Mouse (Mus musculus) cerebellum, adult 9-11 months (tissue): Measurements from ENCODE around the gene Gm10392.
A peak's percentile ranks its signal among the peaks of the same experiment; 100 is the strongest.

ENCODE experiments used
- DNase-seq: peaks from one replicate; pipeline ENCODE4 v3.0.0; 2022

The Gm10392 gene

DNA sequence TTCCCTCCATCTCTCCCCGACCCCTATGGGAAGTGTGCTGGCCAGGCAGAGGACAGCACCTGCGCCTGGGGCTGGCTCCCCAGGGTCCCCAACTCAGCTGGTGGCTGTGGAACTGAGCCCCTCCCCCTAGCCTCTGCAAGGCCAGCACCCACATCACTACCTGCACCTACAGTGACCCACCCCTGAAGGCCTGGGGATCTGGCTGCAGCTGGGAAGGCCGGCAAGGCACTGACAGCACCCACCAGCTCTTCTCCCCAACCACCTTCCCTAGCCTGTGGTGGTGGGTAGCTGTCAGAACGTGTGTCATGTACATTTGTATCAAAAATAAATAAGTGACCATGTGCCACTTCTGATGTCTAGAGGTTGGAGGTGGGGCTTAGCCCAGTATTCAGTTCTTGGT is 11.6 kb downstream of the Gm10392 start:
- DNase-seq, result peak; percentile 55

DNA sequence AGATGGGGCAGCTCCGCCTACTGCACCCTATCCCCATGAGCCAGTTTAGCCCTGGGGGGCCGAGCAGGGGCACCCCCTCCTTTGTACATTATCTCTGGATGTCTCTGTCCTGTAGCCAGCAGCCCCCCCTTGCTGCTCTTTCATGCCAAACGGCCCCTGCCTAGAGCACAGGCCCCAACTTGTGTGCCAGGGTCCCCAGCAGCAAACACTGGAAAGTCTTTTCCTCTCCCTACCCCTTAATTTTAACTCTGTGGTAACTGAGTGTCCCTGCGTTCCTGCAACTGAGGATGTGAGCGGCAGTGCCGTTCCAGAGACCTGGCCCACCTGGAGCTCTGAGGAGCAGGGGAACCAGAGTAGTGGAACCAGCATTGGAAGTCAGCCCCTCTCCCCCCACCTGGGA is 12.1 kb downstream of the Gm10392 start:
- no peak for DNase-seq

DNA sequence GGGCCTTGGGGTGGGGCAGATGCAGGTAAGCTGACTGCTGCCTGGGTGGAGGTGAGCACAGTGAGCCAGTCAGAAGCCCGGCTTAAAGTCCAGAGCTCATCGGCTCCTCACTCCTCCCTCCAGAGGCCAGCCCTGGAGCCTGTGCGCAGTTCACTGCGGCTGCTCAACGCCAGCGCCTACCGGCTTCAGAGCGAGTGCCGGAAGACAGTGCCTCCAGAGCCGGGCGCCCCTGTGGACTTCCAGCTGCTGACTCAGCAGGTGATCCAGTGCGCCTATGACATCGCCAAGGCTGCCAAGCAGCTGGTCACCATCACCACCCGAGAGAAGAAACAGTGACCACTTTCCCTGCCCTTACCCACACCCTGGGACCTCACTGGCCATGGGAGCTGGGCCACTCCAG is 12.7 kb downstream of the Gm10392 start:
- DNase-seq, result peak; percentile 46

DNA sequence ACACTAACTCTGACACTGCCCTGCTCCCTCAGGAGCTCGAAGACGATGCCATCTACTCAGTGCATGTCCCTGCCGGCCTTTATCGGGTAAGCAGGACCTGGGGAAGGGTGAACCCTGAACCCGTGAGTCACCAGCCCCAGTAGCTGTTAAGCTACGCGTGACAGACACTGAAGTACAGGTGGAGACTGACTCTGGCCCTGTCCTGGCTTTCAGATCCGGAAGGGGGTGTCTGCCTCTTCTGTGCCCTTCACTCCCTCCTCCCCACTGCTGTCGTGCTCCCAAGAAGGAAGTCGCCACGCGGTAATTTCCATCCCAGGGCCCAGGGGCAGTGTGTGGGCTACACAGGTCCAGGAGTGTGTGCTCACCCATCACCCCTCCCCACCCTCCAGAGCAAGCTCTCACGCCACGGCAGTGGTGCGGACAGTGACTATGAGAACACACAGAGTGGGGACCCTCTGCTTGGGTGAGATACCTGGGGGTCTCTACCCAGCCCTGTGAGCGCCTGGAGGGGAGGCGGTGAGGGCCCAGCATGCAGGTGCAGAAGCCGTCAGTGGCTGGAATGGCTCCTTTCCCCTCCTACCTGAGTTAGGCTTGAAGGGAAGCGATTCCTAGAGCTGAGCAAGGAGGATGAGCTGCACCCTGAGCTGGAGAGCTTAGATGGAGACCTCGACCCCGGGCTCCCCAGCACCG is 13.6 kb downstream of the Gm10392 start:
- peak; percentile 40 for DNase-seq

DNA sequence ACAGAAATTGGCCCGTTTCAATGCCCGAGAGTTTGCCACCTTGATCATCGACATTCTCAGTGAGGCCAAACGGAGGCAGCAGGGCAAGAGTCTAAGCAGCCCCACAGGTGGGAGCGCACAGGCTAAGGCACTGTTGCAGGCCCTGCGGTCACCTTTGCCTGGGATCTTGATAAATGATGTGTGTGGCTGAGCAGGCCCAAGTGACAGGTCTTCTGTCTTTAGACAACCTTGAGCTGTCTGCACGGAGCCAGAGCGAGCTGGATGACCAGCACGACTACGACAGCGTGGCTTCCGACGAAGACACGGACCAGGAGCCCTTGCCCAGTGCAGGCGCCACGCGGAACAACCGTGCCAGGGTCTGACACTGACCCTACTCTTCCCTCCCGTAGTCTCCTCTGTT is 14.6 kb downstream of the Gm10392 start:
- DNase-seq, result peak; percentile 33

DNA sequence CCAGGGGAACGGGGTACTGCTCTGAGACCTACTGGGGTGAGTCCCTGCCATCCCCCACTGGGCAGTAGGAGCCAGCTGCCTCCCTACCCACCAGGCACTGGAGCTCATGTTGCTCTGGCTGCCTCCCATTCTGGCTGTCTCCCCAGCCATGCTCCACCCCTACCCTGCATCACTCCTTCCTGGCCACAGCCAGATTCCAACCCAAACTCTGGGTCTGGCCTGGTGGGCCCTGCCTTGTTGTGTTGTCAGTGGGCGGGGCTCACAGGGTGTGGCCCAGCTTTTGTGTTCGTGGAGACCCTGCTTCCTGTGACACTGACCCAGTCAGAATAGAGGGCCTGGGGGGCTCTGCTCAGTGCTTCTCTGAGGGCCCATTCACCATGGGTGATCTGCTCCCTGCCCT is 15.5 kb downstream of the Gm10392 start:
- no peak for DNase-seq

DNA sequence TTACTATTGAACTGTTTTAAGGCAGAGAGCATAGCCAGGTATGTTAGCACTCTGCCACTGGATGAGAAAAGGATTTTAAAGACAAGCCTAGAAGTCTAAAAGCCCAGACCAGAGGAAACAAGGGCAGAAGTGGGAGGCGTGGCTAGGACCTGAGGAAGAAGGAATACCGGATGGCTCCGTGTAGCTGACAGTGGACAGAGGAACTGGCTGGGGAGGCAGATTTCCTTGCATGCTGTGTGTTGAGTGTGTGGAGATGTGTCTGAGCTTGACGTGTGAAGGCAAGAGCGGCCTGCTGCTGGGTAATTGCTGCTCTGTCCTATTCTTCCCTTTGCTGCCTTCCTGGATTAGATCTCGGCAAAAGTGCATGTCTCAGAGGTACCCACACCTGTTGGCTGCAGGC is 16.5 kb downstream of the Gm10392 start:
- peak; percentile 32 for DNase-seq

DNA sequence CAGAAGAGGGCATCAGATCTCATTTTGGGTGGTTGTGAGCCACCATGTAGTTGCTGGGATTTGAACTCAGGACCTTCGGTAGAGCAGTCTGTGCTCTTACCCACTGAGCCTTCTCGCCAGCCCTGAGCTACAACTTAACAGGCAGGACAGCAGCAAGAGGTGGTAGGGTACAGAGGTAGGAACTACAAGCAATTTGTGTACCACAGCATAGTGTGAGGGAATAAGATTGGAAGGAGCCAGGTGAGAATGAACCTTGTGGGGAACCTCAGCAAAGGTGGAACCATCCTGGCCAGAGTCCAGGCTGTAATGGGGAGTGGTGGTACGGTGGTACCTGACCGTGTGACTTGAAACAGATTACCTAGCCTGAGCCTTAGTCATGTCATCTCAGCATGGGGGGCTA is 17.0 kb downstream of the Gm10392 start:
- peak; percentile 51 for DNase-seq

DNA sequence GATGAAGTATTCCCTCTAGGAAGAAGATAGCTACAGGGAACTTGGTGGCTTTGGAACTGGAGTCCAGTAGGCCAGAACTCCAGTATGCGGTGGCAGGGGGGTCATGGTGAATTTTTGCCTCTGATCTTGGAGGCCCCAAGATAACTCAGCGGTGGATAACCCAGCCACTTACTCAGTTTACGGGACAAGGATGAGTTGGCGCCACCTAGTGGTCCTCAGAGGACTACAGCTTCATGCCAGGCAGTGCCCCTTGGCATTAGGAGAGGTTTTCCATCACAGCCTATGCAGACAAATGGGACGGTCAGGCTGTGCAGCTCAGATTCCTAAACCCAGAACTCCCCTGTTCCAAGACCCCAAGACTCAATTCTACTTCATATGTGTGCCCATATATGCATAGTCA is 17.6 kb downstream of the Gm10392 start:
- DNase-seq, result peak; percentile 84

DNA sequence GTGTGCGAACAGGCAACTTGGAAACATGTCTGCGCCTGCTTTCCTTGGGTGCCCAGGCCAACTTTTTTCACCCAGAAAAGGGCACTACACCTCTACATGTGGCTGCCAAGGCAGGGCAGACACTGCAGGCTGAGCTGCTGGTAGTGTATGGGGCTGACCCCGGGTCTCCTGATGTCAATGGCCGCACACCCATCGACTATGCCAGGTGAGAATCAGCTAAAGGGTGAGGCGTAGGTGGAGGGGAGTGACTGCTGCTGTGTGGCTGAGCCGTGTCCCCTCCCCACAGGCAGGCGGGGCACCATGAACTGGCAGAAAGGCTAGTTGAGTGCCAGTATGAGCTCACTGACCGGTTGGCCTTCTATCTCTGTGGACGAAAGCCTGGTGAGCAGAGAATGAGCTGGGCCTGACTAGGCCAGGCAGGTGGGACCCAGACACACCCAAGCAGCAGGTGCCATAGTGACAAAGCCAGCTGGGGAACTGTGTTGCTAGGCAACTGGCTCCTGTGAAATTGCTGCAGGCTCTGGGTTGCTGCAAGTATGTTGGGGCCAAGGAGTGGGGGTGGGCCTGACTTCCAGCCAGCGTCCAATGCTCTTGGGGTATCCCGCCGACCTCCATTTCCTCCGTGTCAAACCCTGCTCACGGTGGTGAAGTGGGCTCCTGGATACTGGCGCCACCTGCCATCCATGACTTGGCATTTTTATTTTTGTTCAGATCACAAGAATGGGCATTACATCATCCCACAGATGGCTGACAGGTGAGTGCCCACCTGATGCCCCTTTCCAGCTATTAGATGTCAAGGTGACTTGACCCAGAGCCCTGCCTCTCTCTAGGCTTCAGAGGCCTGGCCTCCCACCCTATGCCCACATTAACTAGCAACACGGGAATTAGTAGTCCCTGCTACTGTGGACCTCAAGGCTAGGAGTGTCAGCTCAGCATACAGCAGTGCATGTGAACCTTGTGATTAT is 18.4 kb downstream of the Gm10392 start:
- peak; percentile 76 for DNase-seq

DNA sequence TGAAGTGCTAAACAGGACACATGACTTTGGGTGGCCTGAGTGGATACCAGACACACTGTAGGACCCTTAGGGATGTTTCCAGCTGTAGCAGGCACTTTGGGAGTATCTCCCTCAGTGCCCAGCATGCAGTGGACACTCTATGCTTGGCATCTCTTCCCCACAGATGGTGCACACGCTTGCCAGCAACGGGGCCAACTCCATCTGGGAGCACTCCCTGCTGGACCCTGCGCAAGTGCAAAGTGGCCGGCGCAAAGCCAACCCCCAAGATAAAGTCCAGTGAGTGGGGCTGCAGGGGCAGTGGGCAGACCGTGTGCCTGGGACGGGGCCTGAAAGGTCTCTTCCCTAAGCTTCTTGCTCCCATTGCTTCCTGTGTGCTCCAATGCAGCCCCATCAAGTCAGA is 19.6 kb downstream of the Gm10392 start:
- DNase-seq, result peak; percentile 89

DNA sequence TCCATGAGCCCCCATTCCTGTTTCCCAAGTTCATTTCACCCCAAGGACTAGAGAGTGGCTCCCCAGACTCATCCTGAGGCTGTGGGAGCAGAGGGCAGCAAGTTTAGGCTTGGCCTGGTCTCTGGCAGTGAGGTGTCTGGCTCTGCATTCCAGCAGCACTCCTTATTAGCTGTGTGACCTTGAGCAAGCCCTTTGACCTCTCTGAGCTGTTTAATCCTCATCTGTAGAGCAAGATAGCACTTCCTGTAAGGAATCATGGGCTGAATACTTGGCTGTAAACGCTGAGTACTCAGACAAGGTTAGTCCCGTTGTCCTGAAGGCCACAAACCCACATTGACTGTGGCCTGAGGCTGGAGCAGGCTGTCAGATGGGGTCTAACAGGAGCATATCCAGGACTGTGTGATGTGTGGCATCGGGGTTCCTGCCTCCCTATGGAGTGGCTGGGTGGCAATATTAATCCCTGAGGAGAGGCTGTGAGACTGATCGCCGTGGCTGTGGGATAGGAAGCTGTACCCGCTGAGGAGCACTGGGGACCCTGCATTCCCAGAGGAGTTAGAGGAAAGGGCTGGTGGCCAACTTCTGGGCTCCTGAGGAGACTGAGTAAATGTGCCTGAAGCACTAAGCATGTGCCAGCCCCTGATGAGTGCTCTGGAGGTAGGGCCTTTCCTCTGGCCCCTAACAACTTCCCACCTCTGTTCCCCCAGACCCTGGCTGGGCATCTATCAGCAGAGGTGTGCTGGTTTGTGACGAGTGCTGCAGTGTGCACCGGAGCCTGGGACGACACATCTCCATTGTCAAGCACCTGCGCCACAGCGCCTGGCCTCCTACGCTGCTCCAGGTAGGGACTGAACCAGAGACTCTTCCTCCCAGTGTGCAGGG is 20.5 kb downstream of the Gm10392 start:
- DNase-seq, result peak; percentile 66

DNA sequence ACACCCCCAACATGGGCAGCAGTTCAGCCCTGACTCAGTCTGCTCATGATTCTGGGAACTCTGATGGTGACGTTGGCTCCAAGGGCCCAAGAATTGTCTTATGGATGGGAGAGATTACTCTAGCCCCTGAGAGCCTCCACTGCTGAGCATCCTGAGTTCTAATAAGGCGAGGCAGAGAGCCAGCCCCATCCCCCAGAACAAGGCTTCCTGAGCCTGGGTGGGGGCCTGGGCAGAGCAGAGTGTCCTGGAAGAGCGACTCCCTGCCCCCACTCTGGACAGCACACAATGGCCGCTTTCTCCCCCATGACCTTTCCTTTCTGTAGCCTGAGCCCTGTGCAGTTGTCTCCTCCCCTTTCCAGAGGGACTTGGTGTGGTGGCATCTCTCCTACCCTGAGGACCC is 21.1 kb downstream of the Gm10392 start:
- DNase-seq, result no peak

DNA sequence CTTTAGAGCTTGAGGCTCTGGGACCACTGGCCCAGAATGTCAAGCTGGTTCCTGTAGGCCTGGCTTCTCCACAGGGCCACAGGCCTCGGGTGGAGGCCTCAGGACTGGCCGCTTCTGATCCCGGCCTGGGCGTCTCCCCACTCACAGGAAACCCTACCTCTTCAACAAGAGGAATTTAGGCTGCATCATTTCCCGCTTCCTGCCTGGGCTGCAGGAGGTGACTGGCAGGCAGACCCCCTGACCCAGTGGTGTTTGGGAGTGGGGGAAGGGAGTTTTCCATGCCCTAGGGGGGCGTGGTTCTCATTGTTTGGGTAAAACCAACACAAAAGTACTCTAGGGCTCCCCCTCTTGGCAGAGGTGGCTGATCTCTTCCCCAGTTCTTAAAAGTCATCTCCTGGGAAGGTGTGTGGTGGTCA is 21.6 kb downstream of the Gm10392 start:
- DNase-seq, result peak; percentile 70

DNA sequence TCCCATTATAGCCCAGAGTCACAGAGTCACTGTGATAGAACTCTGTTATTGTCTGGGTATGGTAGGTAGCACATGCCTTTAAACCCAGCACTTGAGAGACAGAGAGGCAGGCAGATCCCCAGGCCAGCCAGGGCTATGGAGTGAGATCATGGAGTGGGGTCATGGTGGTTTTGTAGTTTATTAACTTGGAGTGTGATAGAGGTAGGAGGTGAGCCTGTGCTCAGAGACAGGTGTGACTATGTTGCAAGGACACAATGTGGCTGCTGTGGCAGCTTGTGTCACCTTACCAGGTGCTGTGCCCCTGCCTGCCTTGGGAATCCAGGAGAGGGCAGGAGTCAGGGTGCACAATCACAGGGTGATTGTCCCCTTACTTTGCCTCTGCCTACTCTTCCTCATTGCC is 23.5 kb downstream of the Gm10392 start:
- no peak for DNase-seq

DNA sequence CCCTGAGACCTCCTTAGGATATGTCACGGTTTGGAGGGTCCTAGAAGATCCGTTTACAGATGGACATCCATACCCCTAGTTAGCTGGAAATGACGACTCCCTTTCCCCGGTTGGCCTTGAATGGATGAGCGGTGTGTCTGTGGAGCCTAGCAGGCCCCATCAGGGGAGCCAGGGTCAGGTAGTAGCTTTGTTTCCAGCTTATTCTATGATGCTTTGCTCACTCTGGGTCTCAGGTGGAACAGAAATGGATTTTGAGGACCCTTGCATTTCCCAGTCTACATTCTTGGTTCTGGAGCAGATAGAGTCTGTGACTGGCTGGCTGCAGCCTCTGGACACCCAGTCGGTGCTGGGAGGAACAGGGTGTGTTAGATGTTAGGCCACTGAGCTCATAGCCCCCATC is 24.2 kb downstream of the Gm10392 start:
- no peak for DNase-seq

DNA sequence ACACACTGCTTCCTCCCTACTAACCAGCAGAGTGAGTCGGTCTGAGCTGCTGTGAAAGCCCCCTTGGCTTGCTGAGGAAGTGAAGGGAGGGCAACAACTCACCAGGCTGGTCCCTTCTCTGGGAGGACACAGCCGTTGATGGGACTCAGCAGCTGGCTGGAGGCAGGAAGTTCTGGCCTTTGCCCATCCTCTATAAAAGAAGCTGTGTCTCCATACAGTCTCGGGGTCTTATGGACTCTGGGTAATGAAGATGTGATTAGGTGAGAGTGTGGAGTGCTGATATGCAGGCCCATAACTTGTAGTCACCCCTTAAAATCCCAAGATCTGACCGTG is 24.7 kb downstream of the Gm10392 start:
- DNase-seq, result no peak

DNA sequence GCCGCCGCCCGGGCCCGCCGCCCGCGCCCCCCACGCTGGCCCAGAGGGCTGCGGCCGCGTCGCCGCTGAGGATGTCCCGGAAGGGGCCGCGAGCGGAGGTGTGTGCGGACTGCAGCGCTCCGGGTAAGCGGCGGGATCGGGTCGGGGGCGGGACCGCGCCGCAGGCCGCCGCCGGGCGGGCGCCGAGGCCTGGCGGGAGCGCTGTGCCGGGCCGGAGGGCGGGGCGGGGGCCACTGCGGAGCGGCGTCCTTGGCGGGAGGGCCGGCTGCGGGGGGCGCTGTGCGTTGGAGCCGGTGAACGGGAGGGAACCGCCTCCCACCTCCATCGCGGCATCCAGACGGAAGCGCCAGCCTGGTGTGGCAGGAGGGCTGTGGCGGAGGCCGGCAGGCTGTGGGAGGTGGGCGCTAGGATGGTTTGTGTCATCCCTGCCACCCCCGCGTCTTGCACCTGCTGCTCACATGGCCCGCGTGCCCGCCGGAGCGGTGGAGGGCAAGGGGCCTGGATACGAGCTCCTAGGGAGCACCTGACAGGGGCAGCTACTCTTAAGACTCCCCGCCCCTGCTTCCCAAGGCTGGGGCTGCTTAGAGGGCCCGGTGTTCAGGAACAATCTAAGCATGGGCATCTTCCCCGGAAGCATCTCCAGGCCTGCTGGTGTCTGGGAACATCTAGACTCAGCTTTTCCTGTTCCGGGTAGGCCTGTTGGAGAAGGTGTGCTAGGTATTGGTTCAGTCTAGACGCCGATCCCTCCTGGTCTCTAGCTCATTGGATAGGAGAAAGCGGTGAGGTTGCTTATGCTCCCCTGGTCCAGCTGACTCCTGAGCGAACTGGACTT is 25.3 kb downstream of the Gm10392 start, which contains the start of gene Git1:
Gene Git1, plus strand, starts transcription at position 51 of the 832 bp plus-strand sequence.
- DNase-seq, result peak; percentile 79

DNA sequence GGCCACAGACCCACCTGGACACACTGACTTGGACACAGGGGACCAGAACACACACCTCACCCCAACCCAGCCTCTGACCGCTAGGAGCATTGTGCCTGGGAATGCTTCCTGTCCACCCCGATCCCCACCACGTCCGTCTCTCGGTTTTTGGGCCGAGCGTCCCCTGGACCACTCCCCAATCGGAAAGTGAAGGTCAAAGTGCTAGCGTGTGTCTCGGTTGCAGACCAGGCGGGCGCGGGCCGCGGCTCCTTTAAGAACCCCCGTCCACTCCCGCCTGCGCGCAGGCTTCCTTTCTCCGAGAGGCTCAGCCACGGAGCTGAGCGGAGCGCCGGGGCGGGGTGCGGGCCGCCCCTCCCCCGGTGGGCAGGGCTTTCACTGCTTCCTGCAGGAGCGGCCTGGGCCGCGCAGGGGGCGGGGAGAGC is 26.1 kb downstream of the Gm10392 start:
- peak; percentile 96 for DNase-seq

DNA sequence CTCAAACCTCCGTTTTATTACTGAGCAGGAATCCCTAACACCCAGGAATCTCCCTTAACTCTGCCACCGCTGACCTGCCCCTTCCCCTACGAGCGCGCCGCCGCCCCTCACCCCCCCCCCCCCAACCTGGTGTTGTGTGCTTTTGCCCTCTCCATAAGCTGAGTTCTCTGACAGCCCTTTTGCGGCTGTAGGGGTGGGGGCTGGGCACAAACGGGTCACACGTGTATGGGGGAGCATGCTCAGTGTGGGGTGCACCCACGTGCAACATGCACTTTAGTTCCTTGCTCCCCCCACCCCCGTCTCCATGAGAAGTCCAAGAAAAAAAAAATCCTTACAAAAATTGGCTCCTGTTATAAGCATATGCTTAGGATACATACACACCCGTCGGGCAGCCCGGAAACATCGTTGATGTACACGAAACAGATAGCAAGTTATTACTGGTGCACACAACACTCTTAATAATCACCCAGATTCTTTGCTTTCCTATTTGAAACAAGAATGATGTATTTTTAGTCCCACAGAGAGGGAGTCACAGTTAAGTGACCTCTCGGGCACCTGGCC is 26.6 kb downstream of the Gm10392 start:
- peak; percentile 76 for DNase-seq

DNA sequence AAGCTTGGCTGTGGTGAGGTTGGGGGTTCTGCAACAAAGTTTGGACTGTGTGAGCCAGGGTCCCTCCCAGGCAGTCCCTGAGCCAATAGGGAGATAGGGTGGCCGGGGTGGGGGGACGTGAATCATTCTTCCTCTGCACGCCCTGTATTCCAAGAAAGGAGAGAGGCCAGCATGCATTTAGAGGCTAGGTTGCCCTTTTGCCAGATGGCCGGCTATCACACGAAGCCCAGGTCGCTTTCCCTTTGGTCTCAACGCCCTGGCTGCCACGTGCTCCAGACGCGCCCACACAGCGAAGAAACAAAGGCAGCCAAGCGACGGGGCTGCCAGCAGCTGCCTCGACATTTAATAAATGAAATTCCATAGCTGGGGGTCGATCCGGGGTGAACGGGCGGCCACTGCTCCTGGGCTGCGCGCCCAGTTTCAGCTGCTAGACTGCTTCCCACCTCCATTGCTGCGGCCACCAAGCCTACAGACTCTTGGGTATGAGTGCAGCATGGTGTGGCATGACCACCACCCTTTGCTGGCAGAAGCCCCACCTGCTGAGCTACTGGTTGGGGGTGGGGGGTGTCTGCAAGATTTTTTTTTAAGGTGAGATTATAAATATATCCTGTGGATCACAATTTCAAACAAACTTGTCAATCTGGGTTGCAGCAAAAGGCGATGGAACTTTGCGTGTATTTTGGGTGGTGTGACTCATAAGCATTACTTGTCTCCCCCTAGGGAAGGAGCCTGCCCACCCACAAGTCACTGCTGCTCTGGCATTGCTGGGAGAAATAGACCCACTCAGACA is 27.3 kb downstream of the Gm10392 start:
- peak; percentile 83 for DNase-seq
